Comparison of ENCODE assay signal across 9 mouse cellular contexts in the genomic region with DNA sequence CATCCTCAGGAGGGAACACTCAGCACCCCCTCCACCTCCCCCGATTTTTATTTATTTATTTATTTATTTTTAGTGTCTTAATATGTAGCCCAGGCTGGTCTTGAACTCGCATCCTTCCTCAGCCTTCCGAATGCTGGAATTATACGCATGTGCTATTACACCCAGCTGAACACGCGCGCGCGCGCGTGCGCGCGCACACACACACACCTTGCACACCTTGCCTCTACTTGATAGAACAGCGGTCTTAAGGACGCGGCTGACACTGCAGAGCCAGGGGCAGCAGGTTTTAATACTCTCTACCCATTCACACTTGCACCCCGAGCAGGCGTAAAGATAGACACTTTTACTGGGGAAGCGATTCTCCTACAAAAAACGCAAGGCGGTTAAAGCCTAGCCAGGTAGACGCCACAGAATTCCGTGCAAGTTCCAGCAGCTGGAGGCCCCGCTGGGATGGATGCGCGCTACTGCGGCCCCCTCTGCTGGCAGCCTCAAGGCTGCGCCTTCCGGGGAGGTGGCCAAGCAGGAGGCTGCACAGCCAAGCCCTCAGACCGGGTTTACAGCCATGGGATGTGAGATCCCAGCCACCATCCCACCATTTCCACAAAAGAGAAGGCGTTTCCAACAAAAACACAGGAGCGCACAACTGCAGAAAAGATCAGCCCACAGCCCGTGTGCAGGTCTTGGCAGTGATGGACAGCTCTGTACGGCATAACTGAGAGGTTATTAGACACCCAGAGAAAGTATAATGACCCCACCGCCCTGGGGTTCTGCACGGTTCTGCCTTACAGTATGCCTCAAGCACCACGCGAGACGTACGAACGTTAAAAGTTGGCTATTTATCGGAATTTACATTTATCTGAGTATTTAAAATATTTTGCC.
A peak's percentile ranks its signal among the peaks of the same experiment; 100 is the strongest.
DNase-seq lines count a peak whose midpoint lies in the region; ATAC-seq and TF ChIP-seq lines count a peak whose summit lies in the region.
"Had no signal": no experiment of that assay in that cellular context is flagged by ENCODE, and none has a peak within 500 bp of the region (broad histone marks: within the 10 kb centered on the region; RNA-seq: fewer than 3 reads in every experiment).

No protein-coding gene starts in this region.

- TF ChIP-seq CTCF in left cerebral cortex, adult 2 months (IDR thresholded peaks at IDR 0.05): peak; percentile 74

- 19% methylated on average over 43 of the region's 43 CpGs for WGBS in forebrain, embryonic 12.5 days

- intact Hi-C loops in left cerebral cortex, adult 2 months (cut with DNase I): loop anchor here (2.0 to 5.0 kb wide), 3 partner anchors 38 to 346 kb away; no protein-coding TSS in a partner anchor

- H3K36me3 ChIP-seq in forebrain, embryonic 12.5 days (replicated peaks): no peaks in the 10 kb centered on the region

- H3K27me3 ChIP-seq in forebrain, embryonic 12.5 days: peaks cover 64% of the 10 kb centered on the region

- H3K4me2 ChIP-seq in forebrain, embryonic 12.5 days: peak overlapping the region; percentile 43

- no peak overlapping the region for H3K9ac ChIP-seq in forebrain, embryonic 12.5 days

- no peaks in the 10 kb centered on the region for H3K9me3 ChIP-seq in forebrain, embryonic 12.5 days

- peaks cover 15% of the 10 kb centered on the region for H3K4me1 ChIP-seq in forebrain, embryonic 12.5 days

- peak; percentile 67 to 69 for DNase-seq in left cerebral cortex, adult 2 months (ENCODE audit: extremely low spot score in 1 of 2, low spot score in 2 of 2)
- DNase-seq in left cerebral cortex, adult 8-10 months (ENCODE audit: low spot score in 2 of 2): no peak
- DNase-seq in heart, postnatal 4 days: peak; percentile 80
- peak; percentile 58 to 63 for DNase-seq in layer of hippocampus, postnatal 14 days (ENCODE audit: low spot score in 2 of 2)
- peak; percentile 68 for DNase-seq in lung, postnatal 36 days
- DNase-seq in right cerebral cortex, postnatal 4 days: peak; percentile 68
- no peak for DNase-seq in spleen, adult 12 weeks (ENCODE audit: low spot score)

- peak; percentile 68 for ATAC-seq in forebrain, embryonic 12.5 days (ENCODE audit: low FRiP score)

- no peak overlapping the region for H3K4me3 ChIP-seq in left cerebral cortex, adult 2 months
- H3K4me3 ChIP-seq in forebrain, embryonic 12.5 days (replicated peaks): peak overlapping the region; percentile 17
- H3K4me3 ChIP-seq: myocyte had no signal

- no peak overlapping the region for H3K27ac ChIP-seq in left cerebral cortex, adult 2 months
- no peak overlapping the region for H3K27ac ChIP-seq in forebrain, embryonic 12.5 days

Comparison
In these comparisons a context has a peak if more than half of its experiments do, and no peak if none do; other contexts are left out.
1. DNase-seq: peak in left cerebral cortex, adult 2 months (2 of 2), heart, postnatal 4 days (single experiment), layer of hippocampus, postnatal 14 days (2 of 2), lung, postnatal 36 days (single experiment) and right cerebral cortex, postnatal 4 days (single experiment); none in left cerebral cortex, adult 8-10 months (0 of 2) and spleen, adult 12 weeks (single experiment).